Mouse (Mus musculus): ENCODE data around the gene Cc2d2b. TPM values are rescaled to one million over a fixed set of nuclear protein-coding genes. Genes with fewer than 3 reads are reported as not detected.

Gene Cc2d2b
- total RNA-seq, 4 experiments from 2014 or later = not detected

DNA sequence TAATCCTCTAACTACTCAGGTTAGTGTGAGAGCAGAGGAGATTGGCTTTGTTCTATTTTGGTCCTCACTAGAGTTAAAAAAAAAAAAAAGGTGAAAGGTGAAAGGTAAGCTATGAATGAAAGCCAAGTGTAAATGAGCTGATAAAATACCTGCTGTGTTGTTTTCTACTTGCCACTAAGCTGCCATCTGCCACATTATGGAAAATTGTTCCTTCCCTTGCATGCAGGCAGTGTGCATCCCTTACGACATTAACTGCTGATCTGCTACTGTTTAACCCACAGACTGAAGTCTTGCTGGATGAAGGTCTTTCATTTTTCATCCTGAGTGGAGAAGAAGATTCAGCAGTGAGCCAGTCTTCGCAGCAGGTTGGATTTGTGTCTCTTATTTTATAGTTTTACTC is 11.5 kb downstream of the Cc2d2b start:
- DNase-seq = no peak

DNA sequence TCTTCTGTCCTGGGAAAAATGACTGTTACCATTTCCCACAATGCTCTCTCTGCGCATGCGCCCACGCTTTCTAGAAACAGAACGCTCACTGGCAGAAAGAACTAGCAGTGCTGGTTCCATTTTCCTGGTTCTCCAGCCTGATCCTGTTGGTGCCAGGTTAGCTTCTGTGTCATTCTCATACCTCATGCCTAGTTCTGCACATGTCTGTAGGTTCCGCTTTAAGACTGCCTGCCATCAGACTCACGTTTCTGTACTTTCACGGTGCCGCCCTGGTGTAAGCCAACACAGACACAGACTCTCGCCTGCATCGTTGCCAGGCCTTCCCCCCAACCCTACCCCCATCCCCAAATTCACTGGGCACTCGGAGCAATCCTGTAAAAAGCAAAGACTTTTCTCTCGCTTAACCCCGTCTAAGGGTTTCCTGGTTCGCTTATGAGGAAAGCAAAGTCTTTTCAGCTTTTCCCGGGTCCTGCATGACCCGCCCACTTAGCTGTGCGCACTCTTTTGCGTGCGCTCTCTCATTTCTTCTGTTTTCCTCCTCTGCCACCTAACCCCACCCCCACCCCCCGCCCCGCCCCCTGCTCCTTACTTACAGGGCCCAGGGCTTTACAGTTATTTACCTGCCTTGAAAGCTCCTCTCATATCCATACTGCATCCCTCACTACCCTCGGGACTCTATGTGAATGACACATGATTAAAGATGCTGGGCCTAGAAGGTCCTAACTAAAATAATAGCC is 13.6 kb downstream of the Cc2d2b start:
- DNase-seq = peak; percentile 5

DNA sequence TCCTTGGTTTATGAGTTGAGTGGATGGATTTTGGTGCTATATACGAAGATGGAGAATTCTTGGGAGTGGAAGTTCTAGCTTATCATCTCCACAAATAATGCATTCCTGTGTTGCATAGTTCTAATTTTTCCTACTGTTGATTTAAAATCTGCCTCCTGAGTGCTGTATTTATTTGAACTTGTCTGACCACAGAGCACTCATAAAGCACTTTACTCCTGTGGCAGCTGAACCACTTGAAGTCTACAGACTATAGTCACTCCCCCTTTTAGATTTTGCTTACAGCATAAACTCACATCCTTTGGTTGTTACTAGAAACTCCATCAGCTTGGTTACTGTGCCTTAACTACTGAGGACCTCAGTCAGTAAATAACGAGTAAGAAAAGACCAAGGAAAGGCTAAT is 18.6 kb downstream of the Cc2d2b start:
- no peak for DNase-seq

DNA sequence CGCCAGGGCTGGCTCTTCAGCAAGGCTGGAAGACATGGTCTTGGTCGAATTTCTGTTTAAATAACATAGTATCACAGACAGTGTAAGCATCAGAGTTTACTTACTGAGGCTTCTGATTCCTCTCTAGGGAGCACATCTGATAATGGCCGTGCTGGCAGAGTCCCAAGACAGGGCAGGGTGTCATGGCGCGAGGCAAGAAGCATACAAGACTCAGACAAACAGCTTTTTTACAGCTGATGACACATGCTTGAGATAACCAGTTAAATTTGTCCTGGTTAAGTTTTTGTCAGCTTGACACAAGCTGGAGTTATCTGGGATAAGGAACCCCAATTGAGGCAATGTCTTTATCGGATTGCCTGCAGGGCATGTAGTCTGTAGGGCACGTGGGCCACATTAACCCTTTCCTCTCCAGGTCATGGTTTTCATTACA is 20.8 kb downstream of the Cc2d2b start:
- no peak for DNase-seq

DNA sequence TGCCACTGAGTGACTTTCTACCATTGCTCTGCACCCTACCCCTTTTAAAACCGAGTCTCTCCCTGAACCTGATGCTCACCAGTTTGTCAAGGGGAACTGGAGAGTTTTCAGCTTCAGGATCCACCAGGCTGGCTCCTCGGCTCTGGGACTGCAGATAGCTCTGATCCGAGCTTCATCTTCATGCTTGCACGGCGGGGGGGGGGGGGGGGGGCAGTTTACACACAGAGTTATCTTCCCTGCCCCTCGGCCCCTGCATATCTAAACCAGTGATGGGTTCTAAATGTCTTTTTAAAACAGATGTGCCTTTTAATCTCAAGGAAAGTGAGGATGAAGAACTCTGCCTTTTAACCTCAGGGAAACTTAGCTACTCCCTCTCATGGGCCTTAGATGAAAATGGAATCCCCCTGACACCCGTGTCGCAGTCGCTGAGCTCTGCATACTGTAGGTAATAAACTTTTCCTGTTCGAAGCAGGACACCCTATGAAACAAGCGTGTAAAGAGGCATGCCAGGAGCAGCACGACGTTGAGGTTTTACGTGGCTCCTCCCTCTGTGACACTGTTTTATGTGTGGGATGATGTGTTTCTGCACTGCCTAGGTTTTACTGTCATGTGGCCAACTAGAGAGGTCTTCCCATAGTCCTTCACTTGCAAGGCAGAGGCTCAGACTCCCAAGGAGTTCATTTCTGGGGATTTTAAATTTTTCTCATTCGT is 39.6 kb downstream of the Cc2d2b start:
- no peak for DNase-seq

DNA sequence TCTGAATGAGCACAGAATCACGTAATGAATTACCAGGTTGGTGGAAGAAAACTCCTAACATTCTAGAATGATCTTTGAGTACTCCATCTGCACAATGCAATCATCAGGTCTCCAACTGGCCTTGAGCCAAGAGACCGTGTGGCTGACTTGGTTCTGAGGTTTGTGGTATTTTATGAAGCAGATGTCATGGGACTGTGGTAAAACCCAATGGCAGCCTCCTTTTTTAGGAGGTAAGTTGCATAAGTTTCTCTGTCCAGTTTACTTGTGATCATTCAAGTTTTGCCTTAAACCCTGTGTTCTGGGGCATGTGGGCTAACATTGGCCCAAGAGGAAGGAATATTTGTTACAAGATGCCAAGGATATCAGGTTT is 40.1 kb downstream of the Cc2d2b start:
- no peak for DNase-seq

DNA sequence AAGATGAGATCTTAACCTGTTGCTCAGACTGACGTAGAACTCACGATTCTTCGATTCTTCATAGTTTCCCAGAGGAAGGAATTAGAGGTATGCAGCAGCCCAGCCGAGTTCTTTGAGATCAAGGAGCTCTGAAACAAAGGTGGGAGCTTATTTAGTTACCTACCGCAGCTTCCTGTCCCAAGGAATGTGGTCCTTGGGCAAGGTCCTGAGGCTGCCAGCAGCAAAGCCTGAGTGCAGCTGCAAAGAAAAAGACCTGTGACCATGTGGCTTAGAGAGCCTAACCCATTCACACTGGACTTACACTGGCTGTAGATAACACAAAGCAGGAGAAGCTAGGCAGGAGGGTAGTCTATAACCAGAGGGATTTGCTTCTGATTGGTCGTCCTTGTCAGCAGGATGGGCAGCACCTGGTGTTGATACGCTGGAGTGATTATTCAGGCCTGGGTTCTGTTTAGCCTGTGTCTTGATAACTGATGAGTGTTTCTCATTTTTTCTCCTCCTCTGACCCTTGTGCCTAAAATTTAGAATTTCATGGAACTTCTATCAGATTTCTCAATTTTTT is 56.7 kb downstream of the Cc2d2b start:
- no peak for DNase-seq

DNA sequence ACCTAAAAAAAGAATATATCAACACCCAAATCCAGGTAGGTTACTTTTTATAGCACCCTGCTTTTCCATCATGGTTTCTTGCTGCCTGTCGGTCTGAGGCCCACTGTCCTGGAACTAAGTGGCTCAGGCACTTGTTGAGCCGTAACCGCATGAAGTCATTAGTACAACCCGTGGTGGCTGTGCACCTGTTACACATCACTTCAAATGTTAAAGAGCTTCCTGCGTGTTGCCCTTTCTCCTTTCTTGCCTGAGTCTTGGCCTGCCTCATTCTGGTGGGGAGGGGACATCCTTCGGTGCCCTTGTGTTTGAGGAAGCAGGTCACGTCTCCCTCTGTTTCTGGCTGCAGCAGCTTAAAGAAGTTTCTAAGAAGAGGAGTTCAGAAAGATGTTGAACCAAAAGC is 61.3 kb downstream of the Cc2d2b start:
- DNase-seq = no peak

DNA sequence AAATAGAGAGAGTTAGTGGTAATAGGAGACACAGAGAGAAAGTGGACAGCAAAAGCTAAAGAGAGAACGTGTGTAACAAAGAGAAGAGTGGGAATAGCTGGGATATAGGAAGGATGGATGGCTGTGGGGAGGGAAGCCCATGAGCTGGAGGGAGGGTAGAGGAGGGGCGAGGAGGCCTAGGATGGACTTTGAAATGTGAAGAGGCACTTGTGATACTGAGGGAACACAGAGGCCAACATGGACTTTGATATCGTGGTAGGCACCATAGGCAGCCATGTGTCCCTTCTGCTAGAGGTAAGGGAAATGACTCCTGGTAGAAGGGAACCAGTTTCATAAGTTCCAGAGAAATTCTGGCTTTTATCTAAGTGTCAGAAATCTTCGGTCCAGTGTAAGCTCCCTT is 63.3 kb downstream of the Cc2d2b start:
- no peak for DNase-seq

DNA sequence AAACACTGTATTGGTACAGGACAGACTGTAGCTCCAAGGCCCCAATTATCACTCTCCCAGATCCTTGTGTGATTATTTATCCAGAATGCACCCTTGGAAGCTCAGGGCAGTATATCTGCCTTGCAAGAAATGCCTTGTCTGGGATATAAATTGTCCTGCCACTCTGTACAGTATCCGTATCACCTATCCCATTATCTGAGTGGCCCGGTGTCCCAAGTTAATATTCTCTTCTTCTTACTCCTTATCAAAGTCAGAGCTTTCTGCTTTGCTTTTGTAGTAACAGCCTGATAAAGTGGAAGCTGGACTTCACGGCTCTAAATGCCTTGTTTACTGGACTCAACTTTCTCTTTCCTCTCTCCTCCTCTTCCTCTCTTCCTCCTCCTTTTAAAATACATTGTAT is 64.2 kb downstream of the Cc2d2b start:
- no peak for DNase-seq

DNA sequence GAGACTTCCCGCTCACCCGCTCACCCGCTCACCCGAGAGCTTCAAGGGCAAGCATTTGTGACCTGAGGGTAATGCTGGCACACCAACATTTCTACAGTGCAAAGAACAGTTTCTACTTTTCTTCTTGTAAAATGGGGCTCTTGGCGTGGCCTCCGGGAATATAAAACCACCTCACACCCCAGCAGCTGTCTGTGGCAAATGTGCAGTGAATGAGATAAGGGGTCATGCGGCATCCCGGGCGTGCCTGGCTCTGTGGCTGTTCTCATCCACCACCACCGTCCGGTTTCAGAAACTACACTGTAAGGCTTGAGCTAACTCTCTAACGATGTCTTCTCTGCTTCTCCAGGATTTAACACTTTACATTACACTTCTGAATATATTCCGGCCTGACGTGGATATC is 64.8 kb downstream of the Cc2d2b start:
- DNase-seq = no peak

DNA sequence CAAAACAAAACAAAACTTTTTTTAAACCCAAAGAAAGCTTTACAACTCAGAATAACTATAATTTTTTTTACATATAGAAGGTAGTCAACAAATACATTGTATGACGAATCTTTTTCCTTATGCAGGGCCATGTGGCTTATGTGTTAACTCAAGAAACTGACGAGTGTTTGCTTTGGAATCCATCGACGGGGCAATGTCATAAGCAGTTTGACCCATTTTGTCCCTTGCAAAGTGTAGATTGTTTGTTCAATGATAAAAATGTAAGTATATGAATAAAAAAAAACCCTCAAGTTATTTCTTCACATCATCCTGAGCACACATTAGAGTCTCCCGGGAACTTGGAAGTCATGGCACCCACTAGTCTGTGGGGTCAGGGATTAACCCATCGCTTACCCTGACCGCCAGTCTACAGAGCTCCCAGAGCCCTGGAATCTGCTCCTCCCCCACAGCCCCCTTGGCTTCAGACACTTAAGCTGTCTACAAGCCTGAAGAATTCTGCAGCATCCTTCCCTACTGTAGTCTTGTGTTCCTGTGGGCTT is 67.2 kb downstream of the Cc2d2b start:
- no peak for DNase-seq

DNA sequence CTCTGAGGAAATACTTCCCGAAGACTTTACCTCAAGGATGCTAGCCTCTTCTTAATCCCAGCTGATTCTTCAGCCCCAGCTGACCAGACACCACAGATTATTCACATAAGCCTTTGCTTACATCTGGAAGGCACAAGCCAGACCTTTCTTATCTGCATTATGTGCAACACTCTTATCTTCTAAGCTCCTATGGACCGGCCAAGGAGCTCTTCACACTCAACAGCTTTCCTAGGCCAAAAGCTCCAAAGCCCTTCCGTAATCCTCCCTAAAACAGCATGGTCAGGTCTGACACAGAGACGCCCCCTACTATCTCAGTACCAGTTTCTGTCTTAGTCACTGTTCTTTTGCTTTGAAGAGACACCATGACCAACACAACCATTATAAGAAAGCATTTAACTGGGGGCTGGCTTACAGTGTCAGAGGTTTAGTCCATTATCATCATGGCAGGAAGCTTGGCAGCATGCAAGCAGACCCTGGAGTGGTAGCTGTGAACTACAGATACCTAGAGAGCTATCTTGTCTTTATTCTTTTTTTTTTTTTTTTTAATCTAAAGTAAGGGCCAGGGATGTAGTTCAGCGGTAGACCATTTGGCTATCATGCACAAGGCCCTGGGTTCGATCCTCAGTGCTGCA is 69.5 kb downstream of the Cc2d2b start:
- no peak for DNase-seq

DNA sequence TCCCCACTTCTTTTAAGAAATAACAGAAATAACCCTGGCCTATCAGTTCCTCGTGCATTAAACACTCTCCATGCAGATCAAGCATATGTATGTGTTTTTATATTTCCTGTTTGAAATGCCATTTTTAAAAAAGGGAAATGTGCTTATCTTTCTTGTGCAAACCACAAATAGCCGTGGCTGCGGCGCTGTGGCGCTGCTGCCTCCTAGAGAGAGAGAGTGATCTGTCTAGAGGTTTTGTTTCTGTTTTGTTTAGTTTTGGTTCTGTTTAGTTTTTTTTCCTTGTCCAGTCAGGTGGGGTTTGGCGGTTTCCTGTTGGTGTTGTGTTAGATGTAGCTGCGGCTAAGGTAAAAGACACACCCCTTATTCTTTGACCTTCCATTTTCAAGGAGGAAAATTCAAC is 70.2 kb downstream of the Cc2d2b start:
- DNase-seq = no peak

DNA sequence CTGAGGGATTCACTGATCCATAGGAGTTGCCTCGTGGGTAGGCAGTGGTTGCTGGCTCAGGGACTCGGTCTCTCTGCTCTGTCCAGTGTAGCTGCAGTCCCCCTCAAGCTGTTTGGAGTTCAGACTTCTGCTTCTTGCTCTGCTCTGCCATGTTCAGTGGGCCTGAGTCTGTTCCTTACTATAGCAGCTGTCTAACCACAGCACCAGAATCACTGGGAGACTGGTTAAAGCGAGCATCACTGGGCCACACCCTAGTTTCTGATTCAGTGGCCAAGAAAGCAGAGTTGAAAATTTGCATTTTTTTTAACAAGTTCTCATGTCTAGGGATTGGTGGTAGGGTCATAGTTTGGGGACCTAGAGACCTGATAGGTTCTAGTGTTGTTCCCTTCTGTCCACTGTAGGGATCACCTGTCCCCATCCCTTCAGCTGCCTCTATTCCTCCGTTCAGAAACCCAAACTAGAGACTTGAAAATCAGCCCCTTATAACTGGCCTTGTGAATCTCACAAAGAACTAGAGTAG is 72.8 kb downstream of the Cc2d2b start:
- no peak for DNase-seq

DNA sequence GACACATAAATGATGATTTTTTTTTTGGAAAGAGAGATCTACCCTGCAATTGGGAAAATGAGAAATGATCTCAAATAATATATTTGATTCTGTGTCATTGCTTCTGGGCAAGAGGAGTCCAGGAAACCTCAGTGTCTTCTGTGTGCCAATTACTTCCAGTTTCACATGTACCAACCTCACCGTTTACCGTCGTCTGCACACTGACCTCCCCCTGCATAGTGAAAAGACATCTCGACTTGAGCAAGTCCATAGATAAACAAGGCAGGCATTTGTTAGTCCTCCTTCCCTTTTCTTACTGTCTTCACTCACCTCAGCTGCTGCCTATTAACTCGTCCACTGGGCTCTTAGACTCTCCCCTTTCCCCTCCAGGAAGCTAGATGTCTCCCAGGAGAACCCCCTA is 77.1 kb downstream of the Cc2d2b start:
- DNase-seq = no peak

DNA sequence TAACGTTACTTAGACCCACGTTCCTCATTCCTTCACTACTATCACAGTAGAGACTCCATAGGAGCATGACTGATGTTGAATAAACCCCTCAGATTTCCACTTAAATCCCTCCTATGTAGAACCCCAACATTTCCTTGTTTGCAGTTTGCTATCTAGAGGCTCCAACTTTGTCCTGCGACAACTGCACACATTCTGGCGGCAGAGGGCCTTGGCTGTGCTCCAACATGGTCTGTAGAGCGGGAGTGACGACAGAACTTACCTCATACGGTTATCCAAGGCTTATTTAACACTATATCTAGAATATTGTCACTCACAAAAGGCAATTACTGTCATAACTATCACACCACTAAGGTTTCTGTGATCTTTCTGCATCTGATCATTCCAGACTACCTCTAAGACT is 78.2 kb downstream of the Cc2d2b start:
- DNase-seq = no peak

DNA sequence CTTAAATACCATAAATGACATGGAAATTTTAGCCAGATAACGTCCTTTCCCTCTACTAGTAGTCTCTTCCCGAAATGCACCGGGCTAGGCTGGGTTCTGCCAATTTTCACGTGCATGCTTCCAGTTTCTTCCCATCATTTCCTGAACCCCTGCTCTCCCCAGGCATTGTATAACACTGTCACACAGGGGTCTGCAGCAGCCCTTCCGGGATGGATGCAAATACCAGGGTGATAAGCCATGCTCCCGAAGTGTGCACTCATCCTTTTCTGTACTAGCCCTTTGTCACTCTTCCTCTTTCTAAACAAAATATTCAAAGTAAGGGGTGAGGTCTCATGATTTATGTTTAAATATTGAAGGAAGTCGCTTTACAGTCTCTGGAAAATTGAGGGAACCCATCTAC is 81.6 kb downstream of the Cc2d2b start:
- no peak for DNase-seq

DNA sequence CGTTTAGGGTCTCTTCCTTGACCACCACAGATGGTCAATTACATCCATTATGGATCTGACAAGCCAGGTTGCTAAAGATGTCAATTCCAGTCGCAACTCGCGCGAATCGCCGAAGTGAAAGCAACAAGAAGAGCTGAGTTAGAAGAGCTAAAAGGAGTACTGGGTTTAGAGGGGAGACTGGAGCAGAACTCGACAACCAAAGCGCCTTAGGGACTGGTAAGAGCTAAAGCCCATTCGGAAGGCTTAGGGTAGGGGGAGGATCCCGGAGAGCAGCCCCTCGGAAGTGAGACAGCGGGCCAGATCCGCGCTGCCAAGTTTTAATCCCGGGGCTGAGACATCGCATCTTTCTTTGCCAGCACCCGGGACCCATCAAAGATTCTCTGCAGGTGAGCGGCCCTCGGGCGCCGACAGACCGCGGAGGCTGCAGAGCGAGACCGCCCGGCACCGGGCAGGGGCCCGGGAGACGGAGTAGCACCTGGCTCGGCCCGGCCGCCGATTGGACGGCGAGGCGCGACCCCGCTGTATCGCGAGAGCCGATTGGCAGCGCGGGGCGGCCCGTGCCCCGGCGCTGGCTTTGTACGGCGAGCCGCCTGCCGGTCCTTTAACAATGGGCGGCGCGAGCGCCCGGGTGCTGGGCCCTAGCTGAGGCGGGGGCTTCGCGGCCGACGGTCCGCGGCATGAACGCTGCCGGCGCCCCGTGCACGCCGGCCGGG is 82.3 kb downstream of the Cc2d2b start, which contains the start of gene Ccnj:
Gene Ccnj (plus strand): TSS at position 577 of the 713 bp plus-strand sequence.
- peak; percentile 84 for DNase-seq

DNA sequence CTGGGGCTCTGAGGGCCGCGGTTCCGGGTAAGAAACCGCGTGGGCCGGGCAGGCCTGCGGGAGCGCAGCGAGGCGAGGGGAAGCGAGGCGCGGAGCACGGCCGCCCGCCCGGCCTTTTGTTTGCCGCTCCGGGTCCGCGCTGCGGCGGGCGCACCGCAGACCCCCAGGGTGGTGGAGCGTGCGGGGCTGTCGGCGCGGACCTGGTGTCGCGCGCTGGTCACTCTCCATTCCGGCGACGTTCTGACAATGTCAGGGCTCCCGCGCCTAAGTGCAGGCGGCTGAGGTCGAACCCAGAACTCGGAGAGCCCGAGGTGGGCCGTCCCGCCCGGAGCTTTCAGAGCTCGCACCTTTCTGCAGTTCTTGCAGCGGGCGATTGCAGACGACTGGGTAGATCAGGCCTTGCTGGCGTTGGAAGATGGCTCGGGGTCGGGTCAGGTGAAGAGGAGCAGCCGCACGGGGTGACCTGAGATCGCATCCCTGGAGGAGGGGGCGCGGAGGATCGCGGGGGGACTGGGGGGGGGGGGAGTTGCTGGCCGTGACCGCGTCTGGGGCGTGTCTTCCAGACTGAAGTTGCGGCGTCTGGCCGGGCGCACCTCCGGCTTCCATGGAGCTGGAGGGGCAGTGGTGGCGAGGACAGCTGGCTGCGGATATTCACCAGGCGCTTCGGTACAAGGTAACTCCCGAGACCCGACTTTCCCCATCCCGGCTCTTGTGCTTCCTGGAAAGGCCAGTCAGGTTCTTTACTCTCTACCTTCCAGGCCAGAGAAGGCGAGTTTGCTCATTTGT is 83.1 kb downstream of the Cc2d2b start:
- peak; percentile 25 for DNase-seq

DNA sequence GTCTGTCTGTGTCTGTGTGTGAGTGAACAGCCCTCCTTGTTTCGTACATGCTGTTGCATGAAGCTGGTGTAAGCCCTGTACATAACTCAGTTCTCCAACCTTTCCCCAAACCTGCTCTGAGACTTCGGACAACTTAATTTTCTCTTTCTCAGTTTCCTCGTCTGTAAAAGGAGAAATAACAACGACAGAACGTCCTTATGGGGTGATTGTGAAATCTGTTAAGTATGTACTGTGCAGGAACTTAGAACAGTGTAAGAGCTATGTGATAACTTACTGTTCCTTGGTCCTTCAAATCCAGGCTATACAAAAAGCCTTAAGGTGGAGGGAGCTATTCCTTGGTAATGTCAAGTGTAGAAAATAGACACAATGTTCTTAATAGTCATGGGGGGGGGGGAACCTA is 83.8 kb downstream of the Cc2d2b start:
- DNase-seq = no peak
